Mouse (Mus musculus) neural tube, postnatal 0 days (tissue): Measurements from ENCODE around the gene Erich3. TPM values are rescaled to one million over a fixed set of nuclear protein-coding genes. Genes with fewer than 3 reads are reported as not detected.

ENCODE experiments used
- polyA plus RNA-seq: library from polyadenylated mRNA; unstranded; fragments of >200 nt; fragmentation: Nextera tagmentation; extraction: Ambion mirVana; gene quantifications from 2 replicates; pipeline ENCODE4 v1.2.1, GENCODE M21; 2015

The Erich3 gene
- 3.0 and 3.1 TPM in 2 replicates for polyA plus RNA-seq

DNA sequence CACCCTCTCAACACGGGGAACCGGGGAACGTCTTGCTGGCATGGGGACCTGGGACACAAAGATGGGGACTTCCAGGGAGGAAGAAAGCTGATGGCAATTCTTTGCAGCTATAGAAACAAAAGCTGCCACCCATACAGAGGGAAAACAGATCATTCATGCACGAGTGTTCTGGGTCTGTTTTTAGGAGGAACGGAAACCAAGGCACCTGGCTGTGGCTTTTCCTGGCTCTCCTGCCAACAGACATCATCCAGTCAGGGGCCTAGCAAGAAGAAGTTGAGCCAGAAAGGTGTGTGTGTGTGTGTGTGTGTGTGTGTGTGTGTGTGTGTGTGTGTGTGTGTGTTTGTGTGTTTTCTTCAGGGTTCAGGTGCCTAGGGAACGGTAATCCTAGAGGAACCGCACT, at the start of gene Erich3:
Gene Erich3, plus strand, starts transcription at position 315 of the 400 bp plus-strand sequence.

Other genes starting within 250 kb of the Erich3 start
- 9.6 TPM in 2 replicates for gene Cryz, start 67.1 kb upstream of the Erich3 start, polyA plus RNA-seq
- 10.5 and 13.6 TPM in 2 replicates for gene Tyw3, start 66.8 kb upstream of the Erich3 start, polyA plus RNA-seq